In the genomic region with DNA sequence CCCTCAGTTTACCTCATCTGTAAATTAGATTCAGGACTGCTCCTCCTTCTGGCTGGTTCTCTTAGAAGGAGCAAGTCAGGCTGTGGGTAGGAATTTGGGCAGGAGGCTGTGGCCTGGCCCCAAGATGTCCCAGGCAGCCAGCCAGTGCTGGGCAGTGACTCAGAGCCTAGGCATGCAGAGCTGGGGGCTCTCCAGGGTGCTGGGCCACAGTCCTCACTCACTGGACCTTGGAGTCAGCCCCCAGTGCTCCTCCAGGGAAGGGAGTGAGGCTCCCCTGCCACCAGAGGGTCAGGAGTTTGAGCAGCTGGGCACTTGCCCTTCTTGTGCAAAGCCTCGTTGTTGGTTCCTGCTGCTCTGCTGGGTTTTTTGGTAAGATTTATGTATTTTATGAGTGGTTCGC, we compare ENCODE assay signal across 8 mouse cellular contexts. TPM values are rescaled to one million over a fixed set of nuclear protein-coding genes. Genes with fewer than 3 reads are reported as not detected.
A peak's percentile ranks its signal among the peaks of the same experiment; 100 is the strongest.
DNase-seq lines count a peak whose midpoint lies in the region; ATAC-seq and TF ChIP-seq lines count a peak whose summit lies in the region.
"Had no signal": no experiment of that assay in that cellular context is flagged by ENCODE, and none has a peak within 500 bp of the region (broad histone marks: within the 10 kb centered on the region; RNA-seq: fewer than 3 reads in every experiment).

No protein-coding gene starts in this region.

- H3K4me2 ChIP-seq in heart, embryonic 16.5 days (ENCODE audit: low read depth, low read length), result no peak overlapping the region
- H3K4me2 ChIP-seq in lung, embryonic 14.5 days, result no peak overlapping the region
- H3K4me2 ChIP-seq: limb, embryonic 12.5 days had no signal

- peaks cover 40% of the 10 kb centered on the region for H3K4me1 ChIP-seq in heart, embryonic 16.5 days (ENCODE audit: control insufficient read depth, insufficient read depth, low read length)
- peaks cover 14% of the 10 kb centered on the region for H3K4me1 ChIP-seq in lung, embryonic 14.5 days (ENCODE audit: insufficient read depth)

- H3K36me3 ChIP-seq in heart, embryonic 16.5 days (ENCODE audit: control insufficient read depth, insufficient read depth), result no peaks in the 10 kb centered on the region
- peaks cover 50% of the 10 kb centered on the region for H3K36me3 ChIP-seq in lung, embryonic 14.5 days (ENCODE audit: insufficient read depth)

- peak overlapping the region; percentile 63 for H3K27ac ChIP-seq in heart, embryonic 16.5 days (ENCODE audit: low read length)
- peak overlapping the region; percentile 66 for H3K27ac ChIP-seq in lung, embryonic 14.5 days (ENCODE audit: low read depth)
- H3K27ac ChIP-seq: limb, embryonic 12.5 days had no signal

- no peak overlapping the region for H3K9ac ChIP-seq in heart, embryonic 16.5 days (ENCODE audit: low read length)
- H3K9ac ChIP-seq in lung, embryonic 14.5 days, result no peak overlapping the region
- H3K9ac ChIP-seq: limb, embryonic 12.5 days had no signal

- no peak for TF ChIP-seq CTCF in lung, embryonic 14.5 days (IDR thresholded peaks at IDR 0.05; ENCODE audit: low read depth)

- H3K9me3 ChIP-seq in heart, embryonic 16.5 days (replicated peaks; ENCODE audit: control insufficient read depth, low read length), result no peaks in the 10 kb centered on the region
- H3K9me3 ChIP-seq in lung, embryonic 14.5 days (ENCODE audit: low read depth, low read length), result no peaks in the 10 kb centered on the region
- H3K9me3 ChIP-seq: limb, embryonic 12.5 days had no signal

- H3K27me3 ChIP-seq in heart, embryonic 16.5 days (ENCODE audit: control insufficient read depth, insufficient read depth, low read length), result no peaks in the 10 kb centered on the region
- H3K27me3 ChIP-seq in lung, embryonic 14.5 days (ENCODE audit: insufficient read depth, low read length), result no peaks in the 10 kb centered on the region
- H3K27me3 ChIP-seq: limb, embryonic 12.5 days had no signal

- ATAC-seq in heart, embryonic 16.5 days (replicated peaks; ENCODE audit: extremely low read depth, insufficient read depth, low FRiP score), result peak; percentile 87
- peak; percentile 60; the same call in 1 of the 2 replicates for ATAC-seq in lung, embryonic 14.5 days (ENCODE audit: insufficient read depth)
- ATAC-seq in frontal cortex, adult (ENCODE audit: low TSS enrichment), result no peak
- no peak for ATAC-seq in erythroblast, adult 5-6 weeks (replicated peaks; ENCODE audit: low FRiP score, poor library complexity, severe bottlenecking)

- peak; percentile 94 for DNase-seq in adrenal gland, adult 2 months
- peak; percentile 80 for DNase-seq in cerebellum, adult 8-10 months
- peak; percentile 68 for DNase-seq in lung, embryonic 14.5 days
- DNase-seq in spleen, postnatal 14 days (ENCODE audit: low spot score in 2 of 2), result no peak

- H3K4me3 ChIP-seq in heart, embryonic 16.5 days (ENCODE audit: low read length), result no peak overlapping the region
- no peak overlapping the region for H3K4me3 ChIP-seq in lung, embryonic 14.5 days (ENCODE audit: low read depth, low read length)
- H3K4me3 ChIP-seq: limb, embryonic 12.5 days had no signal

- WGBS in heart, embryonic 16.5 days, result 57% methylated on average over 2 of the region's 2 CpGs
- WGBS in lung, embryonic 14.5 days, result 66% methylated on average over 2 of the region's 2 CpGs

RNA-seq across cellular contexts. Expression of gene Spc24, which starts 6.1 kb away (rescaled TPM):
- total RNA-seq in adrenal gland, adult 2 months (2021), result 1 to 10 TPM; 1.9 to 3.7 TPM
- 1.4 and 1.5 TPM in 2 replicates for polyA plus RNA-seq in adrenal gland, adult 2 months (2012; rRNA removed)
- polyA plus RNA-seq in heart, embryonic 16.5 days (2015; fragmentation: Nextera tagmentation; extraction: Ambion mirVana), result 91.4 and 93.2 TPM in 2 replicates
- 159 and 173 TPM in 2 replicates for polyA plus RNA-seq in lung, embryonic 14.5 days (2014; fragmentation: Nextera tagmentation; extraction: Ambion mirVana)
- 28.0 and 63.8 TPM in 2 replicates for total RNA-seq in erythroblast, adult 5-6 weeks (2015; ENCODE audit: low replicate concordance)
- 23.6 and 31.9 TPM in 2 replicates for total RNA-seq in erythroblast, adult 5-6 weeks (2017; ENCODE audit: low replicate concordance)

RNA-seq across cellular contexts. Expression of gene Ldlr, which starts 30.7 kb away (rescaled TPM):
- 100 to 1,000 TPM in 1 of 2 experiments, 10 to 100 TPM in 1; 61.6 to 210 TPM for total RNA-seq in adrenal gland, adult 2 months (2021)
- 79.5 and 143 TPM in 2 replicates for polyA plus RNA-seq in adrenal gland, adult 2 months (2012; rRNA removed)
- 17.7 and 19.1 TPM in 2 replicates for polyA plus RNA-seq in heart, embryonic 16.5 days (2015; fragmentation: Nextera tagmentation; extraction: Ambion mirVana)
- 24.2 and 24.4 TPM in 2 replicates for polyA plus RNA-seq in lung, embryonic 14.5 days (2014; fragmentation: Nextera tagmentation; extraction: Ambion mirVana)
- total RNA-seq in erythroblast, adult 5-6 weeks (2015; ENCODE audit: low replicate concordance), result 2.5 and 6.9 TPM in 2 replicates
- total RNA-seq in erythroblast, adult 5-6 weeks (2017; ENCODE audit: low replicate concordance), result 3.7 and 5.4 TPM in 2 replicates

RNA-seq across cellular contexts. Expression of gene Kank2, which starts 44.5 kb away (rescaled TPM):
- 10 to 100 TPM; 28.4 to 56.2 TPM for total RNA-seq in adrenal gland, adult 2 months (2021)
- 67.8 and 76.1 TPM in 2 replicates for polyA plus RNA-seq in adrenal gland, adult 2 months (2012; rRNA removed)
- polyA plus RNA-seq in heart, embryonic 16.5 days (2015; fragmentation: Nextera tagmentation; extraction: Ambion mirVana), result 16.6 and 21.8 TPM in 2 replicates
- polyA plus RNA-seq in lung, embryonic 14.5 days (2014; fragmentation: Nextera tagmentation; extraction: Ambion mirVana), result 16.4 TPM in 2 replicates
- total RNA-seq in erythroblast, adult 5-6 weeks (2015; ENCODE audit: low replicate concordance), result 1.2 TPM in 1 of 2 replicates, not detected in the other
- total RNA-seq in erythroblast, adult 5-6 weeks (2017; ENCODE audit: low replicate concordance), result 0.09 TPM in 1 of 2 replicates, not detected in the other

Comparison
In these comparisons a context has a peak if more than half of its experiments do, and no peak if none do; other contexts are left out.
1. DNase-seq: peak in adrenal gland, adult 2 months (single experiment), cerebellum, adult 8-10 months (single experiment) and lung, embryonic 14.5 days (single experiment); none in spleen, postnatal 14 days (0 of 2).
2. ATAC-seq: peak in heart, embryonic 16.5 days (single experiment) and lung, embryonic 14.5 days (single experiment); none in frontal cortex, adult (single experiment) and erythroblast, adult 5-6 weeks (single experiment).
3. RNA of gene Spc24, which starts 6.1 kb away (polyA plus RNA-seq): 159 to 173 TPM in lung, embryonic 14.5 days and 91.4 to 93.2 TPM in heart, embryonic 16.5 days; 1.4 to 1.5 TPM in adrenal gland, adult 2 months; every median in the first group is over 10 times any median in the second.